Mouse (Mus musculus): ENCODE measurements around the gene 9630041A04Rik. TPM values are rescaled to one million over a fixed set of nuclear protein-coding genes. Genes with fewer than 3 reads are reported as not detected.

Gene 9630041A04Rik
- total and polyA plus RNA-seq, 3 experiments: not detected

GRCm38 (mm10) chr9:101942058-101942669, 80.5 kb downstream of the 9630041A04Rik start:
- DNase-seq (ENCODE audit: low spot score) (no peak), ATAC-seq (ENCODE audit: extremely low read depth, insufficient number of reproducible peaks, low FRiP score, poor library complexity, severe bottlenecking) (no peak)
- H3K36me3 ChIP-seq (replicated peaks): no peaks in the 10 kb centered on the region
- H3K4me3 ChIP-seq (ENCODE audit: low read depth, low read length): no peak overlapping the region
- H3K9me3 ChIP-seq (replicated peaks): peaks cover 68% of the 10 kb centered on the region
- H3K27me3 ChIP-seq (ENCODE audit: insufficient read depth, low read length): no peaks in the 10 kb centered on the region
- TF ChIP-seq GATA2 (IDR thresholded peaks at IDR 0.05; ENCODE audit: borderline replicate concordance, low read depth, low read length): no peak
- TF ChIP-seq TAL1 (conservative IDR thresholded peaks at IDR 0.05; ENCODE audit: low read depth, low read length): no peak
- TF ChIP-seq GATA1 (IDR thresholded peaks at IDR 0.05; ENCODE audit: borderline replicate concordance, low read length): no peak
- no peak for TF ChIP-seq CTCF (IDR thresholded peaks at IDR 0.05; ENCODE audit: low read depth, low read length)
- no peak for TF ChIP-seq POLR2AphosphoS5 (IDR thresholded peaks at IDR 0.05; ENCODE audit: insufficient replicate concordance, low read depth, low read length)
- H3K4me1 ChIP-seq (ENCODE audit: insufficient read depth, low read depth, low read length): no peaks in the 10 kb centered on the region

DNA sequence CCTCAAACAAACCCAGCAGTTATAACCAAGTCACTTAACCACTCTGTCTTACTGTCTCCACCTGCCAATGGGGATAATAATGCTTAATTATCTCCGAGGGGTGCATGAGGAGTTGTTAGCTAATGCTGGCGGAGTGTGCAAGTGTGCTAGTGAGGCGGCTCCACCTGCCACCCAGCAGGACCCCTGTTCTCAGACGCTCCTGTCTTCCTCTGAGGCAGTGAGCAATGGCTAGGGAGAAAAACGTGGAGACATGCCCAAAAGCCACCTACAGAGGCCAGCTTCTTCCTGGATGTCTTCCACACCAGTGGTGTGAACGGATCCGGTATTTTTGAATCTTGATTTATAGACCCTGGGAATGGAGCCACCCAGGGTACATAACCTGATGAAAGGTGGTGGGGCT, 83.7 kb downstream of the 9630041A04Rik start:
- H3K27me3 ChIP-seq (ENCODE audit: insufficient read depth, low read length): no peaks in the 10 kb centered on the region
- no peak for DNase-seq (ENCODE audit: low spot score)
- no peaks in the 10 kb centered on the region for H3K36me3 ChIP-seq (replicated peaks)
- no peak overlapping the region for H3K4me3 ChIP-seq (ENCODE audit: low read depth, low read length)
- H3K4me1 ChIP-seq (ENCODE audit: insufficient read depth, low read depth, low read length): no peaks in the 10 kb centered on the region
- no peak for ATAC-seq (ENCODE audit: extremely low read depth, insufficient number of reproducible peaks, low FRiP score, poor library complexity, severe bottlenecking)
- TF ChIP-seq GATA1 (IDR thresholded peaks at IDR 0.05; ENCODE audit: borderline replicate concordance, low read length): no peak
- no peak for TF ChIP-seq CTCF (IDR thresholded peaks at IDR 0.05; ENCODE audit: low read depth, low read length)
- TF ChIP-seq GATA2 (IDR thresholded peaks at IDR 0.05; ENCODE audit: borderline replicate concordance, low read depth, low read length): no peak
- TF ChIP-seq TAL1 (conservative IDR thresholded peaks at IDR 0.05; ENCODE audit: low read depth, low read length): no peak
- no peak for TF ChIP-seq POLR2AphosphoS5 (IDR thresholded peaks at IDR 0.05; ENCODE audit: insufficient replicate concordance, low read depth, low read length)
- H3K9me3 ChIP-seq (replicated peaks): peaks cover 49% of the 10 kb centered on the region

- no peaks in the 10 kb centered on the region for H3K27me3 ChIP-seq (ENCODE audit: insufficient read depth, low read length)
- H3K4me1 ChIP-seq (ENCODE audit: insufficient read depth, low read depth, low read length): no peaks in the 10 kb centered on the region
- no peak overlapping the region for H3K4me3 ChIP-seq (ENCODE audit: low read depth, low read length)
- no peak for DNase-seq (ENCODE audit: low spot score)
- H3K9me3 ChIP-seq (replicated peaks): peaks cover 50% of the 10 kb centered on the region
- H3K36me3 ChIP-seq (replicated peaks): no peaks in the 10 kb centered on the region
- no peak for ATAC-seq (ENCODE audit: extremely low read depth, insufficient number of reproducible peaks, low FRiP score, poor library complexity, severe bottlenecking)
- TF ChIP-seq GATA2 (IDR thresholded peaks at IDR 0.05; ENCODE audit: borderline replicate concordance, low read depth, low read length) (no peak), POLR2AphosphoS5 (IDR thresholded peaks at IDR 0.05; ENCODE audit: insufficient replicate concordance, low read depth, low read length) (no peak), CTCF (IDR thresholded peaks at IDR 0.05; ENCODE audit: low read depth, low read length) (no peak), TAL1 (conservative IDR thresholded peaks at IDR 0.05; ENCODE audit: low read depth, low read length) (no peak), GATA1 (IDR thresholded peaks at IDR 0.05; ENCODE audit: borderline replicate concordance, low read length) (no peak)
Observed at GRCm38 (mm10) chr9:101945814-101946213, 84.2 kb downstream of the 9630041A04Rik start.

DNA sequence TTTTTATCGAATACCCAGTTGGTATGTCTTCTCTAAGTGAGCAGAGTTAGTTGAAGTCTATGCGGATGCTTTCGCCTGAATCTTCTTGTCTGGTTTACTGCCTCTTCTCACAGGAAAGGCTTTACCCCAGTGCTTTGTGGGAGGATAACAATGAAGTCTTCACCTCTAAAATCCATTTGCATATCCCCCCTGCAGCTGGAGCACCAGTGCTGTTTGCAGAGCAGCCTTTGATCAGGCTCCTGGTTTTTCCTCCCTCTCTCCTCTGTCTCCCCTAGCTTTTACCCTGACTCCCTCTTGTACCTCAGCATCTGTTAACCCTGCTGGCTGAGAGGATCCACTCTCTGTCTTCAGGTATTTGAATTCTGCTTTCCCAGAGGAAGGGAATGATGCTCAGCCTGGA, 88.5 kb downstream of the 9630041A04Rik start:
- H3K27me3 ChIP-seq (ENCODE audit: insufficient read depth, low read length): no peaks in the 10 kb centered on the region
- H3K36me3 ChIP-seq (replicated peaks): no peaks in the 10 kb centered on the region
- no peaks in the 10 kb centered on the region for H3K4me1 ChIP-seq (ENCODE audit: insufficient read depth, low read depth, low read length)
- no peak for TF ChIP-seq POLR2AphosphoS5 (IDR thresholded peaks at IDR 0.05; ENCODE audit: insufficient replicate concordance, low read depth, low read length)
- TF ChIP-seq GATA2 (IDR thresholded peaks at IDR 0.05; ENCODE audit: borderline replicate concordance, low read depth, low read length): no peak
- ATAC-seq (ENCODE audit: extremely low read depth, insufficient number of reproducible peaks, low FRiP score, poor library complexity, severe bottlenecking): no peak
- H3K9me3 ChIP-seq (replicated peaks): peaks cover 37% of the 10 kb centered on the region
- H3K4me3 ChIP-seq (ENCODE audit: low read depth, low read length): no peak overlapping the region
- DNase-seq (ENCODE audit: low spot score): no peak

- TF ChIP-seq GATA2 (IDR thresholded peaks at IDR 0.05; ENCODE audit: borderline replicate concordance, low read depth, low read length): no peak
- no peak for TF ChIP-seq CTCF (IDR thresholded peaks at IDR 0.05; ENCODE audit: low read depth, low read length)
- TF ChIP-seq POLR2AphosphoS5 (IDR thresholded peaks at IDR 0.05; ENCODE audit: insufficient replicate concordance, low read depth, low read length): no peak
- no peak for TF ChIP-seq TAL1 (conservative IDR thresholded peaks at IDR 0.05; ENCODE audit: low read depth, low read length)
- TF ChIP-seq GATA1 (IDR thresholded peaks at IDR 0.05; ENCODE audit: borderline replicate concordance, low read length): no peak
- Histone ChIP-seq H3K36me3 (replicated peaks) (no peaks in the 10 kb centered on the region), H3K27me3 (ENCODE audit: insufficient read depth, low read length) (no peaks in the 10 kb centered on the region), H3K9me3 (replicated peaks) (peaks cover 39% of the 10 kb centered on the region), H3K4me3 (ENCODE audit: low read depth, low read length) (no peak overlapping the region), H3K4me1 (ENCODE audit: insufficient read depth, low read depth, low read length) (no peaks in the 10 kb centered on the region)
- no peak for DNase-seq (ENCODE audit: low spot score)
- ATAC-seq (ENCODE audit: extremely low read depth, insufficient number of reproducible peaks, low FRiP score, poor library complexity, severe bottlenecking): no peak
Observed at GRCm38 (mm10) chr9:101954529-101954928, 92.9 kb downstream of the 9630041A04Rik start.

- Histone ChIP-seq H3K9me3 (replicated peaks) (peaks cover 40% of the 10 kb centered on the region), H3K27me3 (ENCODE audit: insufficient read depth, low read length) (no peaks in the 10 kb centered on the region), H3K36me3 (replicated peaks) (no peaks in the 10 kb centered on the region), H3K4me1 (ENCODE audit: insufficient read depth, low read depth, low read length) (no peaks in the 10 kb centered on the region), H3K4me3 (ENCODE audit: low read depth, low read length) (no peak overlapping the region)
- DNase-seq (ENCODE audit: low spot score) (no peak), ATAC-seq (ENCODE audit: extremely low read depth, insufficient number of reproducible peaks, low FRiP score, poor library complexity, severe bottlenecking) (no peak)
- TF ChIP-seq TAL1 (conservative IDR thresholded peaks at IDR 0.05; ENCODE audit: low read depth, low read length) (no peak), GATA2 (IDR thresholded peaks at IDR 0.05; ENCODE audit: borderline replicate concordance, low read depth, low read length) (no peak), GATA1 (IDR thresholded peaks at IDR 0.05; ENCODE audit: borderline replicate concordance, low read length) (no peak), POLR2AphosphoS5 (IDR thresholded peaks at IDR 0.05; ENCODE audit: insufficient replicate concordance, low read depth, low read length) (no peak), CTCF (IDR thresholded peaks at IDR 0.05; ENCODE audit: low read depth, low read length) (no peak)
Observed at GRCm38 (mm10) chr9:101956228-101956627, 94.6 kb downstream of the 9630041A04Rik start.
